Mouse (Mus musculus): ENCODE measurements at regions not wholly inside any gene's neighbourhood (a gene's known extent, or its start where the extent isn't known, plus 50 kb on each side); places are given as distances from the start of the nearest gene placed in this dataset.

- no peak for DNase-seq
Measured at GRCm38 (mm10) chr15:40223272-40223671, 89.1 kb downstream of the 9330182O14Rik start.

- no peak for DNase-seq
Measured at GRCm38 (mm10) chr15:40241764-40242163, 107.6 kb downstream of the 9330182O14Rik start.

GRCm38 (mm10) chr15:40248966-40249365 is 114.8 kb downstream of the 9330182O14Rik start:
- no peak for DNase-seq

- no peak for DNase-seq
Measured at GRCm38 (mm10) chr15:40259433-40259832, 125.3 kb downstream of the 9330182O14Rik start.

GRCm38 (mm10) chr15:40279021-40279420 is 144.9 kb downstream of the 9330182O14Rik start:
- DNase-seq = no peak

- DNase-seq = no peak
Measured at GRCm38 (mm10) chr15:40280551-40280950, 146.4 kb downstream of the 9330182O14Rik start.

GRCm38 (mm10) chr15:40281078-40281720 is 147.0 kb downstream of the 9330182O14Rik start:
- DNase-seq = no peak

GRCm38 (mm10) chr15:40291602-40292001 is 157.4 kb downstream of the 9330182O14Rik start:
- DNase-seq = no peak

- DNase-seq = peak; percentile 32 to 37
Measured at GRCm38 (mm10) chr15:40312226-40312625, 178.1 kb downstream of the 9330182O14Rik start.

GRCm38 (mm10) chr15:40339746-40340145 is 205.6 kb downstream of the 9330182O14Rik start:
- no peak for DNase-seq

- DNase-seq = no peak
Measured at GRCm38 (mm10) chr15:40340269-40340668, 206.1 kb downstream of the 9330182O14Rik start.

- no peak for DNase-seq
Measured at GRCm38 (mm10) chr15:40351473-40351872, 217.3 kb downstream of the 9330182O14Rik start.

- DNase-seq = no peak
Measured at GRCm38 (mm10) chr15:40354802-40355487, 220.8 kb downstream of the 9330182O14Rik start.

GRCm38 (mm10) chr15:40356096-40356495 is 221.9 kb downstream of the 9330182O14Rik start:
- DNase-seq = no peak

GRCm38 (mm10) chr15:40358341-40358740 is 224.2 kb downstream of the 9330182O14Rik start:
- no peak for DNase-seq

GRCm38 (mm10) chr15:40361849-40362533 is 227.8 kb downstream of the 9330182O14Rik start:
- DNase-seq = peak; percentile 81 to 82

GRCm38 (mm10) chr15:40364221-40364621 is 230.1 kb downstream of the 9330182O14Rik start:
- DNase-seq = no peak

GRCm38 (mm10) chr15:40365613-40366012 is 231.4 kb downstream of the 9330182O14Rik start:
- DNase-seq = no peak

- DNase-seq = no peak
Measured at GRCm38 (mm10) chr15:40367026-40367425, 232.9 kb downstream of the 9330182O14Rik start.

- no peak for DNase-seq
Measured at GRCm38 (mm10) chr15:40368746-40369145, 234.6 kb downstream of the 9330182O14Rik start.

GRCm38 (mm10) chr15:40371486-40371885 is 237.3 kb downstream of the 9330182O14Rik start:
- no peak for DNase-seq

GRCm38 (mm10) chr15:40386526-40386925 is 252.4 kb downstream of the 9330182O14Rik start:
- peak in 1 of 2 experiments; percentile 29 for DNase-seq

GRCm38 (mm10) chr15:40387746-40388145 is 253.6 kb downstream of the 9330182O14Rik start:
- no peak for DNase-seq

GRCm38 (mm10) chr15:40388806-40389205 is 254.6 kb downstream of the 9330182O14Rik start:
- no peak for DNase-seq

All from cerebellum, postnatal 36 days (tissue).